Mouse (Mus musculus): ENCODE measurements around the gene Alkbh7. TPM values are rescaled to one million over a fixed set of nuclear protein-coding genes. Genes with fewer than 3 reads are reported as not detected.

Alkbh7 gene
- polyA plus RNA-seq, 1 experiment: 2.9 TPM

DNA sequence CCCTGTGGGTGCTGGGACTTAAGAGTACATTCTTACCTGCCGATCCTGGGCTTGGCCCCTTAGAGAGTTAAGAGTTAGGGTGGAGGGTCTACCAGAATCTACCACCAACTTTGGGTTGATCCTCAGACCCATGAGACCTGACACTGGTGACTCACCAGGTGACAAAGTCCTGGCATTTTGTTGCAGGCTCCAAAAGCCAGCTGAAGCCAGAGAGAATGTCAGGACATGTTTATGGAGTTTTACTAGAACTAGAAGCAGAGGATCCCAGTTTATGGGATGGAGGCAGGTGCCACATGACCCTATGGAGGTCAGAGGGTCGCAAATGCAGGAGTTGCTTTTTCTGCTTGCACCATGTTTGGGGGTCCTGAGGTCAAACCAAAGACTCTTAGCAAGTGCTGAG lies 633 bp upstream of the Alkbh7 start:
- H3K36me3 ChIP-seq (ENCODE audit: control insufficient read depth): peaks cover 81% of the 10 kb centered on the region
- H3K4me1 ChIP-seq (ENCODE audit: control insufficient read depth): peaks cover 41% of the 10 kb centered on the region
- no peaks in the 10 kb centered on the region for H3K27me3 ChIP-seq (ENCODE audit: control insufficient read depth)
- TF ChIP-seq TAL1 (IDR thresholded peaks at IDR 0.05; ENCODE audit: low read length) (no peak), GATA1 (IDR thresholded peaks at IDR 0.05; ENCODE audit: low read length) (no peak)
- H3K4me3 ChIP-seq (replicated peaks): peak overlapping the region; percentile 83
- peaks cover 2% of the 10 kb centered on the region; the same call in 1 of the 2 replicates for H3K9me3 ChIP-seq (ENCODE audit: control insufficient read depth, low read length)

GRCm38 (mm10) chr17:56999414-56999813 lies 2.3 kb downstream of the Alkbh7 start:
- peaks cover 55% of the 10 kb centered on the region for H3K4me1 ChIP-seq (ENCODE audit: control insufficient read depth)
- peaks cover 2% of the 10 kb centered on the region; the same call in 1 of the 2 replicates for H3K9me3 ChIP-seq (ENCODE audit: control insufficient read depth, low read length)
- peaks cover 81% of the 10 kb centered on the region for H3K36me3 ChIP-seq (ENCODE audit: control insufficient read depth)
- TF ChIP-seq TAL1 (IDR thresholded peaks at IDR 0.05; ENCODE audit: low read length) (no peak), GATA1 (IDR thresholded peaks at IDR 0.05; ENCODE audit: low read length) (no peak)
- no peaks in the 10 kb centered on the region for H3K27me3 ChIP-seq (ENCODE audit: control insufficient read depth)
- H3K4me3 ChIP-seq (replicated peaks): no peak overlapping the region

- Histone ChIP-seq H3K4me3 (replicated peaks) (no peak within 1 kb of the TSS), H3K4me1 (ENCODE audit: control insufficient read depth) (peaks cover 60% of the 10 kb centered on the region), H3K36me3 (ENCODE audit: control insufficient read depth) (peaks cover 81% of the 10 kb centered on the region), H3K9me3 (ENCODE audit: control insufficient read depth, low read length) (peaks cover 2% of the 10 kb centered on the region; the same call in 1 of the 2 replicates), H3K27me3 (ENCODE audit: control insufficient read depth) (no peaks in the 10 kb centered on the region)
- TF ChIP-seq GATA1 (IDR thresholded peaks at IDR 0.05; ENCODE audit: low read length): no peak
- TF ChIP-seq TAL1 (IDR thresholded peaks at IDR 0.05; ENCODE audit: low read length): no peak
These were observed 3.0 kb downstream of the Alkbh7 start, which contains the start of gene Pspn for GRCm38 (mm10) chr17:56999968-57000609. Gene Pspn (minus strand): TSS chr17:57000018.

- peaks cover 63% of the 10 kb centered on the region for H3K4me1 ChIP-seq (ENCODE audit: control insufficient read depth)
These were observed 4.1 kb downstream of the Alkbh7 start for GRCm38 (mm10) chr17:57001228-57001627.

GRCm38 (mm10) chr17:57003994-57004393 lies 6.9 kb downstream of the Alkbh7 start:
- Histone ChIP-seq H3K36me3 (ENCODE audit: control insufficient read depth) (peaks cover 97% of the 10 kb centered on the region), H3K4me1 (ENCODE audit: control insufficient read depth) (peaks cover 63% of the 10 kb centered on the region), H3K27me3 (ENCODE audit: control insufficient read depth) (no peaks in the 10 kb centered on the region), H3K4me3 (replicated peaks) (no peak overlapping the region), H3K9me3 (ENCODE audit: control insufficient read depth, low read length) (peaks cover 2% of the 10 kb centered on the region; the same call in 1 of the 2 replicates)
- TF ChIP-seq TAL1 (IDR thresholded peaks at IDR 0.05; ENCODE audit: low read length): no peak
- no peak for TF ChIP-seq GATA1 (IDR thresholded peaks at IDR 0.05; ENCODE audit: low read length)

More at GRCm38 (mm10) chr17:57001228-57001627, 4.1 kb downstream of the Alkbh7 start:
- TF ChIP-seq GATA1 (IDR thresholded peaks at IDR 0.05; ENCODE audit: low read length) (no peak), TAL1 (IDR thresholded peaks at IDR 0.05; ENCODE audit: low read length) (no peak)
- peaks cover 81% of the 10 kb centered on the region for H3K36me3 ChIP-seq (ENCODE audit: control insufficient read depth)
- no peaks in the 10 kb centered on the region for H3K27me3 ChIP-seq (ENCODE audit: control insufficient read depth)
- peaks cover 2% of the 10 kb centered on the region; the same call in 1 of the 2 replicates for H3K9me3 ChIP-seq (ENCODE audit: control insufficient read depth, low read length)
- no peak overlapping the region for H3K4me3 ChIP-seq (replicated peaks)

GRCm38 (mm10) chr17:57007137-57007905 lies 10.2 kb downstream of the Alkbh7 start:
- H3K36me3 ChIP-seq (ENCODE audit: control insufficient read depth): peaks cover 75% of the 10 kb centered on the region
- no peak for TF ChIP-seq GATA1 (IDR thresholded peaks at IDR 0.05; ENCODE audit: low read length)
- TF ChIP-seq TAL1 (IDR thresholded peaks at IDR 0.05; ENCODE audit: low read length): no peak
- no peaks in the 10 kb centered on the region for H3K27me3 ChIP-seq (ENCODE audit: control insufficient read depth)
- H3K4me3 ChIP-seq (replicated peaks): no peak overlapping the region
- peaks cover 75% of the 10 kb centered on the region for H3K4me1 ChIP-seq (ENCODE audit: control insufficient read depth)
- H3K9me3 ChIP-seq (ENCODE audit: control insufficient read depth, low read length): no peaks in the 10 kb centered on the region

DNA sequence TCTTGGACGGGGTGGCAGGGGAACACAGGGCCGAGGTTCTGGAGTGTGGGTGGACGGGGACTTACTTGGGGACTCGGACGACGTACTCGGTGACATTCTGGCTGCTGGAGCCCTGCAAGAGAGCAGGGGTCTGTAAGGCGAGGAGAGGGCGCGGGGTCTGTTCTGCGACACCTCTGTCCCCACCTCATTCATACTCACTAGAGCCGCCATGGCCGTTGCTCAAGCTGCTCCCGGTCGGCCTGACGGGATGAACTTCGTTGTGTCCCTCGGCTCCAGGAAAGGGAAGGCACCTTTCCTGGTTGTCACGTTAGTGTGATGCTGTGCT lies 13.7 kb downstream of the Alkbh7 start:
- no peaks in the 10 kb centered on the region for H3K27me3 ChIP-seq (ENCODE audit: control insufficient read depth)
- no peaks in the 10 kb centered on the region for H3K9me3 ChIP-seq (ENCODE audit: control insufficient read depth, low read length)
- peaks cover 67% of the 10 kb centered on the region for H3K4me1 ChIP-seq (ENCODE audit: control insufficient read depth)
- TF ChIP-seq GATA1 (IDR thresholded peaks at IDR 0.05; ENCODE audit: low read length): no peak
- TF ChIP-seq TAL1 (IDR thresholded peaks at IDR 0.05; ENCODE audit: low read length): no peak
- peak overlapping the region; percentile 83 for H3K4me3 ChIP-seq (replicated peaks)
- peaks cover 39% of the 10 kb centered on the region for H3K36me3 ChIP-seq (ENCODE audit: control insufficient read depth)

DNA sequence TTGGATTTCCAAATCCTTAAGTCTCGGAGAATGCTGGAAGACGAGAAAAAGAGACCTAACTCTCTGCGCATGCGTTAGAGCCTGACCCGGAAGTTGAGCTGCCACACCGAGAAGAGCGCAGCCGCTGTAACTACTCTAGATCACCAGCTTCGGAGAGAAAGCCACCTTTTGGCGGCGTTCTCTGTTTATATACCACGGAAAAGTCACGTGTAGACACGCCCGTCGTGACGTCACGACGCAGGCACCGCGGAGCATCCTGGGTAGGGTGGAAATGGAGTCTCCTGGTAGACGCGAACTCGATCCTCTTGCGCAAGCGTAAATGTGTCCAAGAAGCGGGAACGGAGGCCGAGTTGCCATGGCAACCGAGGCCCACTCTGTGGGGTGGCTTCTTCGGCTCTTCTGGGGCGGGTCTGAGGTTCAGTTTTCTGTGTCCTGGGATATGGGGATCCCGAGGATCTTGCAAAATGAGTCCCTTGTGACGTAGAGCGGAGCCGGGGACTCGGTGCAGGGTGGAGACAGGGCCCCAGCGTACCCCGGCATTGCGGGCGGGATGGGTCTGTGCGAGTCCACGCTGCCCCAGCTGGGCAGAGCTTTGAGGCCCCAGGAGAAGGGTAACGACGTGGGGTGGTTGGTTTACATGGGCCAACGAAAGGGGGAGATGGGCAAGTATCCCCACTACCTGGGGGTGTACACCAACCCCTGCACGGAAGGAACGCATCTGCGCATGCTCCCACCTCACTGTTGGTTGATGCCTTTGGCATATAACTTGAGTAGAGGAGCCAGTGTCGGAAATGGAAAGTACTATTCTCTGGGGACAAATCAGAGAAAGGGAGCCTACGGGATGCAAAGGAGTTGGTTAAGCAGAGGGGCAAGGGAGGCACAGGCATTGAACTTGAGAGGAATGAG lies 14.3 kb downstream of the Alkbh7 start, which contains the start of the genes Gtf2f1 and Gm17949:
TSS of gene Gtf2f1 (minus strand) at position 53 of the 906 bp plus-strand sequence.
TSS of gene Gm17949 (plus strand) at position 234 of the 906 bp plus-strand sequence.
- H3K36me3 ChIP-seq (ENCODE audit: control insufficient read depth): peaks cover 33% of the 10 kb centered on the region
- TF ChIP-seq TAL1 (IDR thresholded peaks at IDR 0.05; ENCODE audit: low read length): no peak
- TF ChIP-seq GATA1 (IDR thresholded peaks at IDR 0.05; ENCODE audit: low read length): no peak
- H3K4me3 ChIP-seq (replicated peaks): peak within 1 kb of the TSS; percentile 83
- no peaks in the 10 kb centered on the region for H3K9me3 ChIP-seq (ENCODE audit: control insufficient read depth, low read length)
- H3K4me1 ChIP-seq (ENCODE audit: control insufficient read depth): peaks cover 71% of the 10 kb centered on the region
- H3K27me3 ChIP-seq (ENCODE audit: control insufficient read depth): no peaks in the 10 kb centered on the region

Measured in erythroblast, embryonic 14.5 days (primary cell).